Mouse (Mus musculus) cerebellum, postnatal 36 days (tissue): ENCODE results near the gene Fbxl5.

Source experiments
- DNase-seq, 2 experiments: peaks; one replicate each; pipeline ENCODE4 v3.0.0; 2021 to 2022; ENCODE audit warnings: mixed read lengths in 2 of 2

Fbxl5 gene

DNA sequence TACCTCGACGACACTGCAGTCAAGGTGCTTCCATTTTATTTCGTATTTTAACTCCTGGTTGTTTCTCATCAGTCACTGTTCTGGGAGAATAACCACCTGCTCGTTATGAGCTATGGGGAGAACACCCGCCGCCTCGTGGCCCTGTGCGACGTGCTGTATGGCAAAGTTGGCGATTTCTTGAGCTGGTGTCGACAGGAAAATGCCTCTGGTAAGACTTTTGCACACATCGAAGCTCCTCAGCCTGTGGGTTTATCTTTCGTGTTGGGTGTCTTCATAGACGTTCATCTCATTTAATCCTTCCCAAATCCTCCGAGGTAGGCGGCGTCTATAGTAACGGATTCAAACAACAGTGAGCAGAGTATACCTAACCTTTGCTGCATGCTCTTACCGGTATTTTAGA, at the start of gene Fbxl5:
Gene Fbxl5, minus strand, starts transcription at position 101 of the 400 bp plus-strand sequence.
- DNase-seq, result no peak

DNA sequence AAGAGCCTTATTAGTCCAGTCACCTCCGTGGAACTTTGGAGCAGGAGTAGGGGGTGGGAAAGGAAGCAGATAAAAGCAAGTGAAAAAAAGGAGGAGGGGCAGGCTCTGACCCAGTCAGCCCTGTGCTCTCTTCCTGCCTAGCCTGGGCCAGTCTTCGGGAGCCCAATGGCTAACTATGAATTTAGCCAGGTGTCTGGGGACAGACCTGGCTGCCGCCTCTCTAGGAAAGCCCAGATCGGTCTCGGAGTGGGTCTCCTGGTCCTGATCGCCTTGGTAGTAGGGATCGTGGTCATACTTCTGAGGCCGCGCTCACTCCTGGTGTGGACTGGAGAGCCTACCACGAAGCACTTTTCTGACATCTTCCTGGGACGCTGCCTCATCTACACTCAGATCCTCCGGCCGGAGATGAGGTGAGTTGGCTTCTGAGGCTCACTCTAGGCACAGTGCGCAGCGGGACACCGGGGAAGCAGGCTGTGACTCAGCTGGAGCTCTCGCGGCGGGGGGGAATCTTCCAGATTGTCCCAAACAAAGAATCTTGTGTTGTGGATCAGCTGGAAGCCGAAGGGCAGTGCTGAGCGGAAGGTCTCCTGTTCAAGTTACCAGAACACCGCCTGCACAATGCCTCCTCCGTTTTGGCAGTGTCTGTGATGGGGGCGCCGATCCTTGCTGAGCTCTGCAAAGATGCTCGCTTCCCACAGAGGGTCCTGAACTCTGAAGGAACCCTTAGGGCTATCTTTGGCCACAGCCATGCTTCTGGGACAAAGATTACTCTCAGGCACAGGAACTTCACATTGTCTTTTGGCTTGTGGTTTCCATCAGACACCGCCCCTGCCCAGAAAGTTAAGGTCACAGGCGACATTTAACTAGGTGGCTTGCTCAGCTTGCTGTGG, 47.5 kb upstream of the Fbxl5 start:
- peak; percentile 36 to 46 for DNase-seq

DNA sequence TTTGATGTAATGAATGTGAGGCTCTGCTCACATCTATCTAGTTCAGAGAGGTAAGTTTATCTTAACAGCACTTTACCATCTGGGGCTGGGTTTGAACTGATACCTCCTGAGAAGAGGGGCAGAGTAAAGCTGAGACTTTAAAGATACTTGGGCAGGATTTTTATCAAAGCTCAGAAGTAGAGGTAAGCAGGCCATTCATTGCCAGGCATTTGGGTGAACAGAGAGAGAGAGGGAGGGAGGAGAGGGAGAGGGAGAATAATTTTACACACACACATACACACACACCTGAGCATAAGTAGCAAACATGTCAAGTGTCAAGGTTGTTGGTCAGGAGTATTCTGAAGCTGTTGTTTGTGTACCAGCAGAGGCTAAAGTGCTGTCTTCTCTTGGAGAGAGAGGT, 46.8 kb upstream of the Fbxl5 start, which contains the start of gene Cd38:
Gene Cd38, plus strand, starts transcription at position 301 of the 400 bp plus-strand sequence.
- no peak for DNase-seq

DNA sequence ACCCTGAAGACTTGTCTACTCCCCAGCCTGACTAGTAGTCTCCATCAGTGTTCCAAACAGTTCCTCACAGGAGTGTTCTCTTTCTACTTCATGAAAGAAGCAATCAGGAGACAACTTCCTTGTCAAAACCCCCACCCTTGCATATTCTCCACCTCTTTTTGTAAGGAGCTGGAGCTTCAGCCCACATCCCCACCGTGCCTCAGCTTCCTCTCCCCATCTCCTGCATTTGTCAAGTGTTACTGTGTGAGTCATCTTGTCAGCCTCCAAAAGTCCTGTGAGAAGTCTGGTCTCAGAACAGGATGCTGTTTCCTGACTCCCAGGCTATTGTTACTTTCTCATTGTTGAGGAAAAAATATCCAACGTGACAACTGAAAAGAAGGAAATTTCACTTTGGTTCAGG, 43.9 kb upstream of the Fbxl5 start:
- DNase-seq, result no peak

DNA sequence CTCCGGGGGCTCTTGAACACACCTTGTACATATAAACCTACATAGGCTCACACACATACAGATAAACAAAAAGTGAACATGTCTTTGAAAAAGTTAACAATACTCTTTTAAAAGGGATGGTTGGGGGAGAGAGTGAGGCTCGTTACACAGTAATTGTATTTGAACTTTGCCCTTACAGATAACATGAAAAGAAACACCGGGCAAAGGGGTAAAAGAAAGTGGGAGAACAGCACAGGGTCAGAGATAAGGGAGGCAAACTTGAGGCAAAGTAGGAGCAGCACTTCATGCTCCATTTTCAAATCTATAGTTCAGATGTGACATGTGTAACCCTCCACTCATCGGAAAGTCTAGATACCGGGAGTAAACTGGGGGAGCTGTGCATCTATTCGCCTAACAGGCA, 42.2 kb upstream of the Fbxl5 start:
- DNase-seq, result no peak

DNA sequence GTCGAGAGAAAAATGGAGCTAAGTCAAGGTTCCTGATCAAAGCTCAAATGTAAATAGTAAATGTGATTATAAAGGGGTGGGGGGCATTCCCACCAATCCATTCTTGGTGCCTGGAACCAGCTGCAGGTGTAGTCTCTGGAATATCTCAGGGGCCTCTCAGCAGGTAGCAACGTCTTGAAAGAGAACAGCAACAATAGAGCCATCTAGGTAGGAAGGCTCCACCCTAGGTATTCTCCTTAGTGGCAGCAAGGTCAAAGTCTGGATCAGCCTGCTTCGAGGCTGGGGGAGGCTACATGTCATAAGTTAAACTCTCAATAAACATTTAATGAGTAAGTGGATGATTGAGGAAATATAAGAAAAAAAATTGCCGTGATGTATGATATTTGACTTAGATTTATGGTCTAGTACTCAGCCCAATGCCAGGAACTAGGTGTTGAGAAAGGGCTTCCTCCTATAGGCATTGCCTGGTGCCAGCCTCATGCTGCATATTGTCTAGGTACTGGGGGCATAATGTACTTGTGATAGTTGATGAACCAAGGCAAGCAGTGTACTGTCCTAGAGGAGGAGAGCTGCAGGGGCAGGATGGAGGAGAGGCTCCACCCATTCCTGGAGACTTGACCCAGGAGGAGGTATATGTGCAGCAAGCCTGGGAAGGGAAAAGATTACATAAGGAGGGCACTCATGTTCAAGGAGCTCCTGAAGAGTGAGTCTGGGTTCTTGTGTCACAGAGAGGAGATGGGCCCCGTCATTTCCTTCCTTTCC, 39.4 kb upstream of the Fbxl5 start:
- DNase-seq, result no peak

DNA sequence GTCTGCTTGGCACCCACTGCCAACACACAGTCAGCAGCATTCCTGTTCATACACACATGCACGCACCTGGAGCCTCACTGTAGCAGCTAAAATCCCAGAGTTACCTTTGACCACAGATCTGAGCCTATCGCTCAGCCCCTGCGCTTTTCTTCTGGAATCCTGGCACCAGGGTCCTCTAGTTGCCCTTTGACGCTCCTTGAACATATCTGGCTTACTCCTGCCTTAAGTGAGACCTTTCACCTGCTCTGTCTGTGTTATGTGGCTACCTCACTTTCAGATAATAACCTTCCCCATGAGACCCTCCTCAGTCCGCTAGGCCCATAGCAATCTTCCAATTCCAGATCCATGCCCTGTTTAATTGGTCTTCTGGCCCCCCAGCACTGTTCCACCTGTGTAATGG, 38.7 kb upstream of the Fbxl5 start:
- DNase-seq, result no peak

DNA sequence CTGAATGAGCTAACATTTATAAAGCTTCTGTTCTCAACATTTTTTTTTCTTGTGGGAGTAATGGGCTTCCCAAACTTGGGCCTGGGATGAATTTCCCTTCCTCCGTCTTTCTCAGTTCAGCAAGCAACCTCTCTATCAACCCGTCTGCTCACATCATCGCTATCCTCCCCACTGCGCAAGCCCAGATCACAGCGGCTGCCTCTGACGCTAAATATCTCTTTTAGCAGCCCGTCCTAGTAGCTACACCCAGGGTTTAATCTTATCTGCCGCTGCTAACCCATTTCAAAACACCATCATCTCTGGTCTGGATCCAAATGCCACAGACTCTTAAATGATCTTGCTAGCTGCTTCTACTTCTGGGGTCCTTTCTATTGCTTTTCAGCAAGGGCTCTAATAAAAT, 38.2 kb upstream of the Fbxl5 start:
- DNase-seq, result no peak

DNA sequence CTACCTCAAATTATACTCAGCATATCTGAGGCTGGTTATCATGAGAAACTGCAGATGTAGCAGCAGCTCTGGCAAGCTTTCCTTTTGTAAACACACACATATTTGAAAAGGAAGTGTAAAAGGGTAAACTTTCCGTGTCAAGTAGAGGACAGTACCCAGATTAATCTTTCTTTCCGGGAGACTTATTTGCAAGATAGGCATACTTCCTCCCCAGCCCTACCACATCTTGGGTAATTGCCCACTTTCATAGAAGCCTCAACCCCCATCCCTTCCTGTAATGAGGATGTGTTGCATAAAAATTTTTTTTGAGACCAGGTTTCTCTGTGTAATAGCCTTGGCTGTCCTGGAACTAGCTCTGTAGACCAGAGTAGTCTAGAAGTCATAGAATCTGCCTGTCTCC, 34.3 kb upstream of the Fbxl5 start:
- no peak for DNase-seq

DNA sequence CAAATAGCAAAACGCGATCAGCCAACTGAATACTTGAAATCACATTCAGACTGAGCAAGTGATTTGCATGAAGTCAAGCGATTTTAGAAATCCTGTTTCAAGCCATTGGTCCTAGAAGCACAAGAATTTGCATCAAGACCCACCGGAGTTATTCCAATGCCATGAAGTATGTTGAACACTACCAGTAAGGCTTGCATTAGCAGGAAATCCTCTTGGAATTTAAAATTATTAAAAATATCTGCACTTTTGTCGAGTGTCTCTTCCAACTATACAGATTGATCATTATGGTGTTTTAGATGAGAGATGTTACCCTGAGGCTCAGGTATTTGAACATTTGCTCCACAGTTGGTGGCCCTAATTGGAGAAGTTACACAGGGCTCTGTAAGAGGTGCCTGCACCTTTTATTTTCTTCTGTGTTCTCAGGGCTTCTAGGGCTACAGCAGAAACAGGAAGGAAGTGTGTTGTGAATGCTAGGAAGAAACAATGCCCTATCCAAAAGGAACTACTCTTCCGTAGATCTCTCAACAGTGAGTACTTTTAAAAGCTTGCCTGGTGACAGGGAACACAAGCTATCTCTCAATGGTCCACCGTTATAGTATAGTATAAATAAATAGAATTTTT, 32.5 kb upstream of the Fbxl5 start:
- DNase-seq, result no peak

DNA sequence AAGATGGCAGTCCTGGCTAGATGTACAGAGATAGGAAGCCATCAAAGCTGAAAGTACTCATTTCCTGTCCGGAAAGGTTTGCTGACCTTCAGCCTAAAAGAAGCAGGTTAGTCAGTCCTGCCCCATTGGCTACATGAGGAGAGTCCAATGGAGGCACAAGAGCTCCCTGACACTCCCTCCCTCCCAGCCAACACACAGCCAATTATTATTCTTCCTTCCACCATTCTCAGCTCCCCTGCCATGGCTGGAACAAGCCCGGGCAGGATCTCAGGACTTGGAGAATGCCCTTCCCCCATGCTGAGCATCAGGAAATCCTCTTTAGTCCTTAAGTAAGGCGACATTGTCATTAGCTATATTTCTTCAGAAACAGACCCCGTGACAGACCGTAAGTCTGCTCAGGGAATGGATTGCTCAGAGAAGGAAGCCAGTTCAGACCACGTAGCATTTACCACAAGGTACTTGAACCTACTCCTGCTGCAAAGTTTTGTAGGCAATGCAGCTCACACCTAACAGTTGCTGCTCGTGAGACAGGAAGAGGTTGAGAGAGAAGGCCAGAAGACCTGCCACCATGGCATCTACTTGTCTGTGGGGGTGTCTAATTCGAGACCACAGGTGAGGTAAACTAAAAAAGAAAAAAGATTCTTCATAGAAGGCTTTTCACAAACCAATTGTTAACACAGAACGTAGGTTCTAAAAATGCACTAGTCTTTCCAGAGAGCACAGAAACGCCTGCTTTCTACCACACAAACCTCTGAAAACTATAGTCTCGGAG, 31.8 kb upstream of the Fbxl5 start:
- DNase-seq, result no peak

DNA sequence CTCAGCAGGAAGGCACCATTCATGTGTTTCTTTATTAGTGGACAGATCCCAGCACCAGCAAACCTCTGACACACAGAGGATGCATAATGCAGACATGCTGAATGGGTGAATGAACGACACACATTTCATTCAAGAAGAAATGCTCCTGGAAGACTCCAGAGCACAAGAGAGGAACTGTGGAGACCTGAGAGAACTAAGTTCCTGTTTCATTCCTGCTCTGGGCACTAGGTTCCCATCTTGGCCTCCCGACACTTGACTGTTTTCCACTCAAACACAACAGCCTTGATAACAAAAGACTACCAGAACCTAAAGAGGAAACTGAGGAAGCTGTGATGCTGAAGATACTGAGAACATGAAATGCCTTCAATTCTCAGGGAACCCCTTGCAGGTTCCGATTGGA, 26.8 kb upstream of the Fbxl5 start:
- DNase-seq, result no peak

DNA sequence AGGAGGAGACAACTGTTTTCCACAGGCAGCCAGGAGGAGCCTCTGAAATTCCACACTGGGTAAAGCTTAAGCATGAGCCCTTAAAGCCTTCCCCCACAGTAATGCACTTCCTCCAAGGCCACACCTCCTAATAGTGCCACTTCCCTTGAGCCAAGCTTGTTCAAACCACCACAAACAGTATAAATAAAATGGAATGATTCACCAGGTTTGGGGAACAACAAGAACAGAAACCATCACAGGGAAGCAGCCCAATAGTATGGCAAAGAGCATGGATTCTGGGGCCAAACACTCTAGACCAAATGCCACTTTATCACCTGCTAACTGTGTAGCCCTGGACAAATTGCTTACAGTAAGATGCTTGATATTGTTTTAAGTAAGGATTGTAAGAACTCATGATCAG, 26.1 kb upstream of the Fbxl5 start:
- no peak for DNase-seq

DNA sequence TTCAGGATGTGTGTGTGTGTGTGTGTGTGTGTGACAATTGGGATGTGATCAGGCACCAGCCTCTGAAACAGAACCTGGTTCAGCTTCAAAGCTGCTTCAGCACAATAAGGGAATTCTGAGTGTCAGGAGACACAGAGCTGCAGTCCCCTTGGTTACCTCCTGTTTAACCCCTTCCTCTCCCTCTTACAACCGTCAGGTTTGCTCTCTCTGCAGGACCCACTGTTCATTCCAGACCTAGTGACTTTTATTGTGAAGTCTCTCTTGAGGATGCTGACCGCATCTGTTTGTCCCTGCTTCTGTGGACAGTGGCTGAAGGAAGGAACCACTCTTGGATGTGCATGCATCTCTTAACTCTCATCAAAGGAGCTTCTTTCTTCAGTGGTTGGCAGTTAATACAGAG, 24.8 kb upstream of the Fbxl5 start:
- DNase-seq, result no peak

DNA sequence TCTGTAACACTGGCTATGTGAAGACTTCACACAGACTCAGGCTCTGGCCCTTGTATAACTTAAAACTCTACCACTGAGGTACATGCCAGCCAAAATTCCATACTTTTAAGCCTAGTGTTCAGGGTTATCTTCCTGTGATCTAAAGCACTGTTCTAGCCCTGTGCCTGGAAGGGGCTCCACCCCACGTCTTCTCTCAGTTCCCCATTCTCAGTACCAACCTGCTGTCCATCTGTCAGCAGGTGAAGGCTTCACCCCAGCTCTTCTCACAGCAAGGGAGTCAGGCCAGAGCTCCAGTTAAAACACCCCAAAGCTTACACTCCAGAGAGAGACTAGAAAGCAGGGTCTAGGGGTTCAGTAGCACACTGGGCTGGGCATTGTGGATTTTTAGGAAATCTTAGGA, 24.2 kb upstream of the Fbxl5 start:
- no peak for DNase-seq

DNA sequence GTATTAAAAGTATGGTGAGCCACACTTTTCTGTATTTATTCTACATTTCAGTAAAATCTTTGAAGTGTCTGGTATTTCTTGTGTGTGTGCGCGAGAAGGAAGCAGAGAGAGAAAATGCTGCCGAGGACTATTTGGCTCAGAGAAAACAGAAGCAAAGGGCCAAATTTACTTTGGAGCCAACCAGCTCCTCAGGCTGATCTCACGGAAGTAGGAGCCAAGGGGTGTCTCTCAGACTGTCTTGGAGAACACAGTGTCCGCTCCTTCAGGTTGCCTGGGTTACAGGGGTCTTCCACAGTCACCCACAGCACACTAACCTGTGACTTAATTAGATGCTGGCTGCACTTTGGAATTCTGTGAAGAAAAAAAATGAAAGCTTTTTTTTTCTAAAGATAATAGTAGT, 23.6 kb upstream of the Fbxl5 start:
- DNase-seq, result no peak

DNA sequence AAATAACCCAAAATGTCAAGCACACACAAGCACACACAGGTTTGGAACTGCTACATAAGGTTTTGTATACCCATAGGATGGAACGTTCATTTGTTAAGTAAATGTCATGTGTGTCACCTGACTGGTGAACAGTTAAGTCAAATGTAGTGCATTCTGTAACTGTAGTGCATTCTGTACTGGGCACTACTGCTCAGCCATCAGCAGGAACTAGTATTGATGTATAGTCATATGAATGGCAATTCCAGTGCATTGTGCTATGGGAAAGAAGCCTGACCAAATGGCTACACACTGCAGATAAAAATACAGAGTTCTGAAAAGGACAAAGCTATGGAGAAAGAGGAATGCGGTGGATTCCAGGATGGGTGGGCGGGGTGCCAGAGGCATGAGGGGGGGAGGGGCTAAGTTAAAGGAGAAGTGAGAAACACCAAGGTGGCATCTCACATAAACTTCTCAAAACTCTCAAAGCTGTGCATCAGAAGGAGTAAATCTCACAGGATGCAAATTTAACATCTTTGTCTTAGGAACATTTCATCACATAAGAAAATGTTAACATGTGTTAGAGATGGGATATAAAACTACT, 21.2 kb upstream of the Fbxl5 start:
- no peak for DNase-seq

DNA sequence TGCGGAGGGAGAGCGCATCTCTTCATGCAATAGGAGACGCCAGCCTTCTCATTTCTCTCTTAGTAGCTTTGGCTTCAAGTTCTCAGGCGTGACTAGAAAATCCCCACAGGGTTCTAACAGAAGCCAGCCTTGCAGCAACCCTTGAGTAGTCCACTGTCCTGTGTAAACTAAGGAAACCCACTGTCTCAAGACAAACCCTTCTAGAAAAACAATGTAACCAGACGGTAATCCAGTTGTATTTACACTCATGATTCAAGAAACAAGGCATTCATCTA, 20.5 kb upstream of the Fbxl5 start:
- no peak for DNase-seq

DNA sequence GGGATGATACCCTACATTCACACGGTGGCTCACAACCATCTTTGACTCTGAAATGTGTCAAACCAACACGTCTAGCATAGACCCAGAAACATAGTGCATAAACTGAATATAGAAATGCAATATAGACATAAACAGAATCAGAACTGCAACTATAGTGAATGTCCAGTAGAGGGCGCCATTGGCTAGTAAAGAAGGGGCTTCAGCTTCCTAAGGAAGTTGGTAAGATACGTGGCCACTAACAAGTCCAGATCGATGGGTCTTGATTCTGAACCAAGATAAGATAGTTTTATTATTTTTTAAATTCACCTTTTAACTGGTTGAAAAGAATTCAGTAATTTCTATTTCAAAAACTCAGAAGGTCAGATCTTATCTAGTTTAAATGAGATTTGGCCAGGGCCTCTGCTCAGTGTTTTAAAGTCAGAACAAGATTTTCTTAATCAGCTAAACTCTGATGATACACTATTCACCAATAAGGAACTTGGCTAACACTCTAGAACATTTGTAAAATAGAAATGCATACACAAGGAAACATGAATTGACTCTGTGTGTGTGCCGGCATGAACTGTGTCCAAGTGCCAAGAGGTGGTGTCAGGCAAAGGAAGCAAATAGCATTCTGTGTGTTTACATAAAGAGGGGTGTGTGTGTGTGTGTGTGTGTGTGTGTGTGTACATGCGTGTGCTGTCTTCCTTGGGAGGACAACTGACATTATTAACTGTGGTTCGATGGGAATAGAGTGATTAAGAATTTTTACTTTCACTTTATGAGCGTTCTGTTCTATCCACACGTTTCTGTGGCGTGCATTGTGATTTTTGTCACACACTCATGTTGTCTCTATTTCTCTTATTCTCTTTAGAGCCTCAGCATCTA, 19.9 kb upstream of the Fbxl5 start:
- DNase-seq, result peak; percentile 19 to 37

DNA sequence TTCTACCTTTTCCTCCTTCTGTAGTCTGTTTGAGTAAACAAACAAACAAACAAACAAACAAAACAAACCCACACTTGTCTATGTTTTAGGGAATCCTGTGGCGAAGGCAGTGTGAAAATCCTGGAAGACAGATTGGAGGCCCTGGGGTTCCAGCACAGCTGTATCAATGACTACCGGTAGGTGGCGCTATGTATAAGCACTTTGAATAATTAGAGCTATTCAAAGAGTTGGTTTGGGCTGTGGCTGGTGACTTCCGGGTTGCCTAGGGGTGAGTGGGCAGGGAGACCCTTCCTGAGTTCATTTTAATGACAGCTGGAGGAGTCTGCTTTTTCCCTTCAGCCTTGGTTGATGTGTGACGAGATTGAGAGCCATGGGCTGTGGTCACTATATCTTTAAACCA, 15.9 kb upstream of the Fbxl5 start:
- peak; percentile 36 to 50 for DNase-seq

DNA sequence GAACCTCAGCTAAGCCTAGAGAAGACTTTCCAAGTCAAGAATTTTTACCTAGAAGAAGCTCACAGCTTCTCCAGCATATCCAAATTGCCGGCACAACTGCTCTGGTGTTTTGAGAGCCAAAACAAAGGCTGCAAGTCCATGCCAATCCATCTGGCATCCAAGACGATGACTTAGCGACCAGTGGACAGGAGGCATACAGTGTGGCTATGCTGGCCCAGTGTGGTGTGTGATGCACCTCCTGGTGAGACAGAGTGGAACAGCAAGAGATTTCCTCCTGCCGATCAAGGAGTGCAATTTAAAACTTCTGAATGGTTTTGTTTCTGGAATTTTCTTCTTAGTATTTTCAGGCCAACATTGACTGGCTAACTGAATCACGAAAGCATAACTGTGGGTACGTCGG, 15.2 kb upstream of the Fbxl5 start:
- DNase-seq, result peak; percentile 21 to 25

DNA sequence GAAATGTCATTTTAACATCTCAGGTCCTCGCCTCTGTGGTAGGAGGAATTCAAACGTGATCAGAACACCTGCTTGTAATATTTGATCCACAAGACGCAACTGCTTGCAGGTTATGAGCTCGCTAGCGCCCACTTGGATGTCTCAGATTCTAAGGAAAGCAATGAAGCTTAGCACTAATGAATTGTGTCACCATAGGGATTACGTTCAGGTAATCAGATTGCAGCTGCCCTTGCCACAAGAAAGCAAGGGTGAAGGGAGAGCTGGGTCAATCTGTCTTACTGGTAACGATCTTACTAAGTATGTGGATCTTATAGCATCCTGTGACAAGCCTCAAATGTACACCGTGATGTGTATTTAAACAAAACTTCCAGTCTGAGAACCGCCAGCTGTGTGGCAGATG, 5.9 kb upstream of the Fbxl5 start:
- no peak for DNase-seq
